Mouse (Mus musculus) CH12.LX (cell line): Measurements from ENCODE around the gene Hnrnpll.

Experiments used
- CTCF ChIP-seq, 2 experiments: IDR thresholded peaks in 1 of 2; conservative IDR thresholded peaks in 1 of 2; 2 replicates each; pipeline ENCODE4 v1.5.1; 2011 to 2012; ENCODE audit warnings: low read depth in 2 of 2, low read length in 2 of 2, improper control_type of control experiment in 1 of 2, inconsistent platforms in 1 of 2, mild to moderate bottlenecking in 1 of 2, moderate library complexity in 1 of 2
- EP300 ChIP-seq: IDR thresholded peaks from 2 replicates; pipeline ENCODE4 v1.6.1; 2011; ENCODE audit warnings: low read length, improper control_type of control experiment
- GABPA ChIP-seq: IDR thresholded peaks from 2 replicates; pipeline ENCODE4 v1.6.1; 2012; ENCODE audit warnings: low read depth, low read length, improper control_type of control experiment, inconsistent platforms; ENCODE audit not compliant: insufficient replicate concordance
- MAFK ChIP-seq: IDR thresholded peaks from 2 replicates; pipeline ENCODE4 v1.6.1; 2011; ENCODE audit warnings: low read length, improper control_type of control experiment; ENCODE audit not compliant: insufficient replicate concordance

DNA sequence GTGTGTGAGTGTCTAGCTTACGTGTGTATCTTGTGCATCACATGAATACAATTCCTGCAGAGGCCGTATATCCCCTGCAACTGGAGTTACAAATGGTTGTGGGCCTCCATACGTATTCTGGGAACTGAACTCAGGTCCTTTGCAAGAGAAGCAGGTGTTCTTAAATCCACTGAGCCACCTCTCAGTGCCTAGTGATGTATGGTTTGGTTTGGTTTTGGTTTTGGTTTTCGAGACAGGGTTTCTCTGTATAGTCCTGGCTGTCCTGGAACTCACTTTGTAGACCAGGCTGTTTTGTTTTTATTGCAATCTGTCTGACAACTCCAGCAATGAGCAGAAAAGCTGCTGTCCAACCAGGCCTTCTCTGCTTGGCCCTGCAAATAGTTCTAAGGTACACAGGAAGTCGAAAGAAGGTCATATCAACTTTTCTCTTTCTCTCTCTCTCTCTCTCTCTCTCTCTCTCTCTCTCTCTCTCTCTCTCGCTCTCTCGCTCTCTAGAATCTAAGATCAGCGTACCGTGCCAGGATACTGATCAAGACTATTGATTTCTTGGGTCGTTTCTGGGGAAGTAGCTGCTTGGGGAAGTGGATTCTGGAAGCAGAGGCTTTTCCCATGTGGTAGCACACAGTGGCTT, 43.3 kb upstream of the Hnrnpll start:
- TF ChIP-seq CTCF (conservative IDR thresholded peaks at IDR 0.05 in 1 of 2, IDR thresholded peaks at IDR 0.05 in 1 of 2; ENCODE audit: low read depth in 2 of 2, low read length in 2 of 2) = no peak
- TF ChIP-seq MAFK = no peak
- no peak for TF ChIP-seq GABPA
- no peak for TF ChIP-seq EP300
